Mouse (Mus musculus) heart, adult 2 months (tissue): ENCODE measurements around the gene Sf3b6. TPM values are rescaled to one million over a fixed set of nuclear protein-coding genes. Genes with fewer than 3 reads are reported as not detected.
A peak's percentile ranks its signal among the peaks of the same experiment; 100 is the strongest.
"Not testable (repeated sequence)": the region's sequence is repeated elsewhere in the genome, so short reads cannot be mapped to it uniquely, and the experiment has no call there.

Experiments
- DNase-seq, 2 experiments: peaks; one replicate each; pipeline ENCODE4 v3.0.0; 2021
- H3K27ac ChIP-seq: fragments of 200-600 bp; 2 replicates; pipeline ENCODE4 v1.8.1; 2022
- H3K27me3 ChIP-seq: fragments of 200-500 bp; 2 replicates; pipeline ENCODE4 v1.6.1; 2012; ENCODE audit warnings: mild to moderate bottlenecking, low read length, inconsistent platforms, mixed read lengths; ENCODE audit not compliant: control insufficient read depth, insufficient read depth
- H3K36me3 ChIP-seq: fragments of 200-500 bp; 2 replicates; pipeline ENCODE4 v1.6.1; 2012; ENCODE audit warnings: low read length, inconsistent platforms; ENCODE audit not compliant: control insufficient read depth, insufficient read depth
- H3K4me1 ChIP-seq: fragments of 200-500 bp; 2 replicates; pipeline ENCODE4 v1.6.1; 2011; ENCODE audit warnings: low read length; ENCODE audit not compliant: control insufficient read depth, insufficient read depth
- H3K4me3 ChIP-seq: fragments of 200-600 bp; 2 replicates; pipeline ENCODE4 v1.8.1; 2022
- H3K79me2 ChIP-seq: fragments of 200-500 bp; replicated peaks from 2 replicates; pipeline ENCODE4 v1.6.1; 2012; ENCODE audit warnings: mild to moderate bottlenecking, inconsistent platforms, low read length, moderate library complexity, mixed read lengths; ENCODE audit not compliant: control insufficient read depth, insufficient read depth
- H3K9ac ChIP-seq: fragments of 200-500 bp; 2 replicates; pipeline ENCODE4 v1.6.1; 2012; ENCODE audit warnings: low read depth, mild to moderate bottlenecking, control low read depth, inconsistent platforms, low read length, mixed read lengths
- CTCF ChIP-seq: fragments of 200-600 bp; IDR thresholded peaks from 2 replicates; pipeline ENCODE4 v1.8.1; 2022; ENCODE audit warnings: antibody characterized with exemption, mild to moderate bottlenecking, moderate library complexity
- EP300 ChIP-seq: fragments of 200-500 bp; IDR thresholded peaks from 2 replicates; pipeline ENCODE4 v1.6.1; 2011; ENCODE audit warnings: low read depth, low read length, control low read depth; ENCODE audit not compliant: insufficient read depth
- POLR2A ChIP-seq: fragments of 200-500 bp; IDR thresholded peaks from 2 replicates; pipeline ENCODE4 v1.6.1; 2011; ENCODE audit warnings: mild to moderate bottlenecking, low read depth, low read length, control low read depth; ENCODE audit not compliant: insufficient read depth
- WGBS: fragments of 180-500 bp; shearing (Covaris S2); methylation state at CpG from one replicate; pipeline ENCODE4 v1.1.7; 2018; 5-methylcytosine and 5-hydroxymethylcytosine counted together
- intact Hi-C: fragments of 180-260 bp; cut with DNase I; formaldehyde crosslinking; loops from one replicate; pipeline ENCODE4 v1.15.1; 2025
- polyA plus RNA-seq: library from polyadenylated mRNA; depleted of rRNA; stranded (reverse); fragments of >200 nt; gene quantifications from 2 replicates; pipeline ENCODE4 v1.2.3, GENCODE M21; 2012
- total RNA-seq, 2 experiments: library from RNA; stranded (reverse); gene quantifications; 2 replicates each; pipeline ENCODE4 v1.2.3; 2021

Sf3b6 gene
- total and polyA plus RNA-seq, 3 experiments = 31.5 to 42.8 (median 42.0) TPM

DNA sequence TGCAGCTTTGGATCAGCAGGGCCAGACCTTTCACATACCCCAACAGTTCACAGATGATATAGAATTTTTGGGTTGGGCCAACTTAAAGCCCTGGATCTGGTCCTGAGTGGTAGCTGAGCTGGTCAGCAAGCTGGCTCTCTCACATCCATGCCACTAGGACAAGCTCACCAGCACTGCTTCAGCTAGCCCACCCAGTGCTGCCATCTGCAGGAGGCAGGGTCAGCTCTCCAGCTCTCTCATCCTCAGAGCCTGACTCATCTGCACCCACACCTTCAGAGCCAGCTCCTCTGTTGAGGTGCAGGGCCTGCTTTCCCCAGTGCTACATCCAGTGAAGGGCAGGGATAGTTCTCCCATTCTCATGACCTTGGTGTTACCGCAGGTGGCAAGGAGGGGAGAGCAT lies 23.6 kb upstream of the Sf3b6 start:
- TF ChIP-seq CTCF (peak; percentile 40), POLR2A (no peak)
- Histone ChIP-seq H3K4me1 (no peaks in the 10 kb centered on the region), H3K4me3 (no peak overlapping the region), H3K27ac (no peak overlapping the region), H3K27me3 (no peaks in the 10 kb centered on the region), H3K36me3 (no peaks in the 10 kb centered on the region), H3K9ac (no peak overlapping the region), H3K79me2 (no peaks in the 10 kb centered on the region)
- intact Hi-C loops = no loop called here
- WGBS = 81% methylated on average over 1 of the region's 1 CpGs
- DNase-seq = no peak

DNA sequence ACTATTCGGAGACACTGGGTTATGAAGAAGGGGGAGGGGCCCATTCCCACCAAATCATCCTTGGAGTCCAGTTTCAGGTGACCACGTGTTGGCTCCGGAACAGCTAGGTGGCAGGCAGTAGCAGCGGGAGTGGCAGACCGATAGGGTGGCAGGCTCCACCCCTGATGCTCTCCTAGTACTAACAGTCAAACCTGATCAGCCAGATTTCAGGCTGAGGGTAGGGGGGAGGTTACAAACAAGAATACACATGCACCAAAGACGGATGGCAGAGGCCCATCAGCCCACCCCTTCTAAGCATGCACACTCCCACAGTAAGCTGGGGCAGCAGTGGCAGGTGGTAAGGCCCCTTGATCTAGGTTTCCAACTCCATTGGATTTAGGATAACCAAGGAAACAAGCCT lies 19.9 kb upstream of the Sf3b6 start:
- H3K4me3 ChIP-seq, H3K4me1 ChIP-seq, intact Hi-C loops, H3K27ac ChIP-seq, H3K36me3 ChIP-seq, H3K79me2 ChIP-seq, H3K9ac ChIP-seq, DNase-seq, H3K27me3 ChIP-seq: not testable (repeated sequence)
- 76% methylated on average over 6 of the region's 6 CpGs for WGBS

DNA sequence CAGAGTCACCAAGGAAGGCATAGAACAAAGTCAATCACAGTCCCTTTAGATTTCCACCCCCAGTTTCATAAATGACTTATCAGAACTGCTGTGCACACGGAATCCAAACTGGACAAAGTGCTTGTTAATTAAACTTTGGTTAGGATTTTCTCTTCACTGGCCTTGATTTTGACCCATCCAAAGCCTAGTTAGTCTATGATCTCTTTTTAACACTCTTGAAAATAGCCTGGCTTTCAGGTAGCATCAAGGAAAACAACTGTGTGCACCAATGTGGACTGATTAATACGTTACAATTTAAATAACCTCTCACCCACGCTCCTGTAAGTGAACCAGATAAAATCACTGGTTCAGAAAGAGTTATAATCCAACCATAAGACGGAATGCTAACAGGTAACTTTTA lies 6.3 kb upstream of the Sf3b6 start:
- intact Hi-C loops = no loop called here
- Histone ChIP-seq H3K4me3 (no peak overlapping the region), H3K4me1 (no peaks in the 10 kb centered on the region; the same call in 1 of the 2 replicates), H3K79me2 (no peaks in the 10 kb centered on the region), H3K36me3 (no peaks in the 10 kb centered on the region), H3K9ac (no peak overlapping the region), H3K27me3 (no peaks in the 10 kb centered on the region), H3K27ac (no peak overlapping the region)
- DNase-seq = no peak
- no peak for TF ChIP-seq EP300
- TF ChIP-seq CTCF = no peak
- no peak for TF ChIP-seq POLR2A
- 81% methylated on average over 4 of the region's 4 CpGs for WGBS

DNA sequence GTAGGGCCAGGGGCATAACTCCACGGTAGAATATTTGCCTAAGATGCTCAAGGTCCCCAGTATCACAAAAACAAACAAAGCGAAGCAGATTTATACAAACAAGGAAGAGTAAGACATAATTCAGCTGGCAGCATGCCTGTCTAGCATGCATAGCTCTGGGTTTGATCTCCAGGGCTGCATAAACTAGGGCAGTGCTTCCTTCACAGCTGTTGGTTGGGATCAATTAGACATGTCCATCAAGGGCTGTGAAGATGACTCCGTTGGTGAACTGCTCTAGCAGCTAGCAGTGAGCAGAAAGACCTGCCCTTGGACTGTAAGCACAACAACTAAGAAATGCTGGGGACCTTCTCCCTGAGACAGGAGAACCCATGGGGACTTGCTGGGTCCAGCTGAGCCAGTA lies 5.6 kb upstream of the Sf3b6 start:
- 46% methylated on average over 3 of the region's 3 CpGs for WGBS
- Histone ChIP-seq H3K9ac (no peak overlapping the region), H3K79me2 (no peaks in the 10 kb centered on the region), H3K4me1 (no peaks in the 10 kb centered on the region; the same call in 1 of the 2 replicates), H3K4me3 (no peak overlapping the region), H3K36me3 (no peaks in the 10 kb centered on the region; the same call in 1 of the 2 replicates), H3K27me3 (no peaks in the 10 kb centered on the region), H3K27ac (no peak overlapping the region)
- intact Hi-C loops = no loop called here
- DNase-seq = no peak
- TF ChIP-seq CTCF (no peak), POLR2A (no peak), EP300 (no peak)

DNA sequence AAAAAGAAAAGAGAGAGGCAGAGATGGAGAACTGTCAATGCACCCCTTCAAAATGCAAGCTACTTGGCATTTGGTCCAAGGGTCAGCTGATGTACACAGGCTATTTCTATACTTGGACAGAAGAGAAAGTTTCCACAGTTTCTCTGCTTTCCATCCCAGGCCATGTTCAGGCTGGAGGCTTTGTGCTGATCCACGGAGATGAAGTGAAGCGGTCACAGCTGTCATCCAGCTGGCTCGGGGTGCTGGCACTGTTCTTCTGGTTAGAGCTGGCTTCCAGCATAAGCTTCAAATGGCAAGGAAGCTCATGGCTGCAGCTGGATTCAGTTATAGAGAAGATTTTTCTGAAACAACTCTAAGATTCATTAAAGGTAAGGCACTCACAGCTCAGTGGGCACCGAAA lies 3.7 kb upstream of the Sf3b6 start:
- Histone ChIP-seq H3K9ac (no peak overlapping the region), H3K4me1 (no peaks in the 10 kb centered on the region; the same call in none of the 2 replicates), H3K27me3 (no peaks in the 10 kb centered on the region), H3K27ac (no peak overlapping the region), H3K79me2 (no peaks in the 10 kb centered on the region), H3K4me3 (no peak overlapping the region), H3K36me3 (no peaks in the 10 kb centered on the region; the same call in 1 of the 2 replicates)
- TF ChIP-seq CTCF (no peak), EP300 (no peak), POLR2A (no peak)
- intact Hi-C loops = no loop called here
- no peak for DNase-seq
- 59% methylated on average over 4 of the region's 4 CpGs for WGBS

DNA sequence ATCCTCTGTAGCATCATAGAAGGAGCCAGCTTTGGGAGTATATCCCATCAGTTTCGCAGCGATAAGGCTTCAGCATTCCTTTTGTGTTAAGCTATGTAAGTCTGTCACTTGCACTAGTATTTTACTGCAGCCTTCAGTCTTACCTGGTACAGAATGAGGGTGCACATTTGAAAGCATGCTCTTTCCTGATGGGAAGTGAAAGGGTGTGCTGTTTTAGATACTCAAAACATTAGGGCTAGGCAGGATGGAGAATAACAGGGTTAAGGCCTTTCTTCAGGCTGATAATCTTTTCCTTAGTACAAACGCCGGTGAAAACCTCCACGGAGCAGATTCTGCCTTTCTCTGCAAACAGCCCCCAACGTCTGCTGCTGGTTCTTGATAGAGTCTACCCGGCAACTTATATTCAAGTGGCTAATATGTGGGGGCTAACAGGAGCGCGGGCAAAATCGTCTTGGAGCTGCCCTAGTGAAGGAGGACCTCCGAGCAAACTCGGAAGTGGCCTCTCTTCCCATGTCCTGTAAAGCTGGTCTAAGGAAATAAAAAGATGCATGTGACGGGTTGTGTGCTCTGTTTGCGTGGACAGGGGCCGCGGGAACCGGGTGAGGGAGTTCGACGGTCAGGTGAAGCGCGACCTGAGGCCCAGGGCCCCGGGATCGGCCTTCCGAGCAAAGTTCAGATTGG lies 524 bp upstream of the Sf3b6 start:
- H3K27ac ChIP-seq = peak overlapping the region; percentile 90
- no peaks in the 10 kb centered on the region for H3K27me3 ChIP-seq
- H3K4me1 ChIP-seq = no peaks in the 10 kb centered on the region; the same call in none of the 2 replicates
- no peaks in the 10 kb centered on the region for H3K79me2 ChIP-seq
- WGBS = 6% methylated on average over 24 of the region's 24 CpGs
- H3K4me3 ChIP-seq = peak overlapping the region; percentile 69
- peak overlapping the region; percentile 83 for H3K9ac ChIP-seq
- H3K36me3 ChIP-seq = no peaks in the 10 kb centered on the region; the same call in none of the 2 replicates
- DNase-seq = no peak
- intact Hi-C loops = loop anchor here (1.0 to 5.0 kb wide), 4 partner anchors 26 to 220 kb away; partner anchors contain the start of genes Atad2b, Fam228b, Pfn4 and Wdcp
- TF ChIP-seq EP300 (no peak), CTCF (no peak), POLR2A (no peak)
